Mouse (Mus musculus) kidney, adult 11 months (tissue): ENCODE results near the gene Ift122.

ENCODE experiments used
- DNase-seq: peaks from one replicate; pipeline ENCODE4 v3.0.0; 2022

Gene Ift122

GRCm38 (mm10) chr6:115853091-115853813 is at the start of gene Ift122, which contains the start of gene Mbd4:
Gene Ift122, plus strand, starts transcription at chr6:115853470.
Gene Mbd4, minus strand, starts transcription at chr6:115853371.
- DNase-seq: peak; percentile 99

DNA sequence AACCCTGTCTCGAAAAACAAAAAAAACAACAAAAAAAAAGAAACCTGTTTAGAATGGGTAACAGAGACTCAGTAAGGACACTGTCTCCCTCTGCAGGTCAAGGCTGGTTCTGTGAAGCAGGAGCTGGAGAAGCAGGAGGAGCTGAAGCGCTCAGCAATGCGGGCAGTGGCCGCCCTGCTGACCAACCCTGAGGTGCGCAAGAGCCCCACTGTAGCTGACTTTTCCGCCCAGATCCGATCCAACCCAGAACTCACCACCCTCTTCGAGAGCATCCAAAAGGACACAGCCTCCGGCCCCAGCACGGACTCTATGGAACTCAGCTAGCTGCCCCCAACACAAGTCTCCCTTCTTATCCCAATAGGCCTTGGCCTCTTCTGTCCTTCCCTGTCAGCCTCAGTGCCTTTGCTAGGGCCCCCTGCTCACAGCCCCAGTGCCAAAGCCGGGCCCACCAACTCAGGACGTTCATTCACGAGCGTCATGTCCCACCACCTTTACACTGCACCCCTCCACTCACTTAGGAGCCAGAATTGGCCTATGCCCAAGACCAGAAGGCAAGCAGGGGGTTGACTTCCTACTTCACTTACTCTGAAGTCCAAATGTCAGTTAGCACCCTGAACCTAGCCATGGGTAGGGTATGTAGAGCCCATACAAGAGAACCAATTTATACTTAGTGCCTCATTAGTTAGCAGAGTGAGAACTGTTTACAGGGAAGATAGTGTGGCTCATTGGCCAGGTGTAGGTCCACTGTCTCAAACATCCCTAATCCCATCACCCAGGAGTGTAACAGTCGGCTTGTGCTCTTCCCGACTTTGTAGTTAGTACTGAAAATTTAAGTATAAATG is 49.5 kb upstream of the Ift122 start:
- DNase-seq: peak; percentile 75

- no peak for DNase-seq
Observed at GRCm38 (mm10) chr6:115804432-115805192, 48.7 kb upstream of the Ift122 start.

GRCm38 (mm10) chr6:115807464-115808195 is 45.6 kb upstream of the Ift122 start:
- DNase-seq: no peak

DNA sequence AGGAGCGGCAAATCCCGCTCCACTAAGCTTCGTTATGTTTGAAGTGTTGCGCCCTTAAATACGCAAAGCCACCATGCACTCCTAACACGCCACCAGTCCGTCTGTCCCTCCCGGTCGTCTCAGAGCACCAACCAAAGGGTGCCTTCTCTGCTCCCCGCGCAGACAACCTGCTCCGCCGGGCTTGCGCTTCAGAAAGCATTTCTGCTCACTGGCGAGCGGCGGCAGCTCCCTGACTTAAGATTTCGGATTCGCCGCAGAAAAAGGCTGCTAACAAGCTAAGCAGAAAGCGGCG is 45.1 kb upstream of the Ift122 start:
- no peak for DNase-seq

- DNase-seq: peak; percentile 84
Observed at GRCm38 (mm10) chr6:115808488-115809231, 44.6 kb upstream of the Ift122 start, which contains the start of gene Rpl32. Gene Rpl32, minus strand, starts transcription at chr6:115808747.

DNA sequence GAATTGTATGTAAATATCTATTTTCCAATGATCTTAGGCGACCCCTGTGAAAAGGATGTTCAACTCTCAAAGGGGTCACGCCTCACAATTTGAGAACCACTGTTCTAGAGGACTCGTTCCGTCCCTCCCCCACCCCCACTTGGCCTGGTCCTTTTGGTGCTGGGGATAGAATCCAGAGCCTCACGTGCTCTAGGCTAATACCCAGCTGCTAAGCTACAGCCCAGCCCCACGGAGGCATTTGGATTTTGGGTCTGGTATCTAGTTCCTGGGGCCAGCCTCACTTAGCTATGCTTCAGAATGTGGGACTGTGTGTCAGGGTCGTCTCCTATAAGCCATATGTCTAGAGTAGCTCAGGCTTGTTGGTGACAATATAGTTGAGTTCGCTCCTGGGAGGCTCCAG is 41.7 kb upstream of the Ift122 start:
- DNase-seq: no peak

DNA sequence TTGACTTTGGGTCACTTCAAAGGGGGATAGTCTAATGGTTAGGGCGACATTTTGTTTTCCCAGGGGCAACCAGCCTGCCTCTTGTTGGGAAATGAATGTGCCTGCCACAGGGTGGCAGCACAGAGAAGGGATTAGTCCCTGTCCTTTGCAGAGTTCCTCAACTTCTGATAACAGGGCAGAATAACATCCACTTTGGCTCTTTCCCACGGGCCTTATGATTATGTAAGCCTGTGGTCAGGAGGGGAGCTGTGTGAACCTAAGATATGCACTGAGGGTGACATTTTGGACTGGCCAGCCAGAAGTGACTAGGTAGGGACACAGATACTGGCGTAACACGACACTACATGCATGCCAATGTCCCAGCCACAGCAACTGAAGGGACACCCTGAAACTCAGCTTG is 39.2 kb upstream of the Ift122 start:
- DNase-seq: peak; percentile 50

GRCm38 (mm10) chr6:115815041-115815440 is 38.2 kb upstream of the Ift122 start:
- DNase-seq: no peak

DNA sequence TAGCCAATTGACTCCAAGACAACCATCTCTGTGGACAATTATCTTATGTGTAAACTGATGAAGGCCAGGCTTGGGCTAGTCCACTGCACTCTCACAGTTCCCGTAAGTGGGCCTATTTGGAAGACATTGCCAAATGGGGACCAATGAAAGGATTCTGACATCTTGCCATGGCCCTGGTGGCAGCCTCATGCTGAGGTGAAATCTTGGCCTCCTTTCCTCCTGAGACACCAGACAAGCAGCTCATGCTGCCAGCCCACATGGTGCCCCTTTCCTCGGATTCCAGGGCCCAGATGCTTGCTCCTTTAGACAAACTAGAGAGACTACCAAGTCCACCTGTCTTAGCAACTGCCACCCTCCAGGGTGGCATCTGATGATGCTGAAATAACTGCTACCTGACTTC is 35.1 kb upstream of the Ift122 start:
- DNase-seq: no peak

GRCm38 (mm10) chr6:115821216-115821993 is 31.9 kb upstream of the Ift122 start:
- no peak for DNase-seq

DNA sequence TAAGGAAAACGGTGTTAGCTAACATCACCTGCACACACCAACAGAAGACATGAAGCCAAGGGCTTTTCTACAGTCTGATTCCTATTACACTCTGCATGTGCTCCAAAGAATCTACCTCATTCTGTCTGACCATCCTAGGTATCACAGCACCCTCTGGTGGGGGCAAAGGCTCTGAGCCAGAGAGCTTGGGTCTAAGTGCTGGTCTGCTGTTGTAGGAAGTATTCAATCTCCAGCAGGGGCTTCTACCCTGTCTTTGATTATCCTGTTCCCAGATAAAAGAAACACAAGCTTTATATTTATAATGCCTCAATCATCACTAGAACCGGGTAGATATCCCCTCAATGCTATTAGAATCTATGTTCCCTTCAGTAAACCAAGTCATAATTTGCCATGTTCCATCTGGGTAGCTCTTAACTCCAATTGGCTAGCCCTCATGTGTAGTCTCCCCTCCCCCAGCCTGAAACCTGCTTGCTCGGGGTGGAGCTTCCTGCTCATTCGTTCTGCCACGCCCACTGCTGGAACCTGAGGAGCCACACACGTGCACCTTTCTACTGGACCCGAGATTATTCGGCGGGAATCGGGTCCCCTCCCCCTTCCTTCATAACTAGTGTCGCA is 29.3 kb upstream of the Ift122 start:
- DNase-seq: peak; percentile 59

DNA sequence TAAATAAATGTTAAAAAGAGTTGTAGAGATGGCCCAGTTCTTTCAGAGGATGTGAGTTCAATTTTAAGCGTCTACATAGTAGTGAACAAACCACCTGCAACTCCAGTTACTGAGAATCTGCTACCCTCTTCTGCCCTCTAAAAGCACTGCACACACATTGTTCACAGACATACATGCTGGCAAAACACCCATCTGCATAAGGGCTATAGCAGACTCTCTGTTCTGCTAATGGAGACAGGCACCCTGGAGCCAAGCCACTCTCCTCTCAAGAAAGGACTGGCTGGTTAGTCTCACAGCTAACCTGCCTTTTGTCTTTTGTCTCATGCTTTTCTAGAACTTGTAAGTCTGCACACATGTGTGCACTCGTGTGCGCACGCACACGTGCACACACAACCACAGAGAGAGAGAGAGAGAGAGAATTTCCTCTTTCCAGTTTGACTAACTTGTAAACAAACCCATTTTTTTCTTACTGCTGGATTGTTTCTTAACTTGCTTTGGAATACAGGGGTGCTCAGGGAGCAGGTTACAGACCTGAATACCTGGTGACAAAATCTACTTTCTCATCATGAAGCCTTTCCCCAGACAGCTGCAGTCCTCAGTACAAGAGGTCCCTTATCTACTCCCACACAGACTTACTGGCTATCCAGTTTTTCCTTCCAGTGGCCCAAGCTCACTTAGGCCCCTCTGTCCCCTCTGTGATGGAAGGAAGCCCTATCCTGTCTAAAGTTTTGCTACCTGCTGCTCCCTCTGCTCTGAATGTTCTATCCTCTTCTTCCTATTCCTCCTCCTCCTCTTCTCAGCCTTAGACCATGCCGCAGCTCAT is 22.3 kb upstream of the Ift122 start:
- DNase-seq: no peak

DNA sequence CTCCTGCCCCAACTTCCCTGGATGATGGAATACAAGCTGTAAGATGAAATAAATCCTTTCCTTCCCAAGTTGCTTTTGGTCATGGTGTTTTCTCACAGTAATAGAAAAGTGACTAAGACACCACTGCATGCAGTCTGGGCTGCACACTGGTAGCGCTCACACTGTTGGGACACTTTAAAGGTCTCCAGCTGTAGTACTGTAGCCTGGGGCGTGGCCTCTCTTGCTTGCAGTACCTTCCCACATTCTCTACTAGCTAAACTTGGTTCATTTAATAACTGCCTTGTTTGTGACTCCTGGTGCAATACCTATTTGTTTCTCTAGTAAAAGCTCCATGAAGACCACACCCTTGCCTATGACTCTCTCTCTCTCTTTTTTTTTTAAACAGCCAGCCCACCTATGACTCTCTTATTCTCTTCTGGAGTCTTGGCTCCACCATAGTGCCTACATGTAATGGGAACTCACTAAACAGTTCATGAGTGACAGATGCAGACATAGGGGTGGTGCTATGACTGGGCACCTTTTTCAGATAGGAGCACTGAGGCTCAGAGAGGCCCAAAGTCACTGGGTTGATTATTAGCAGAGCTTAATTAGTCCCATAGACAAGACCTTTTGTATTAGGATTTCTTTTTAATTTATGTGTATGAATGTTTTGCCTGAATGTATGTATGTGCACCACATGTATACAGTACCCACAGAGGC is 21.0 kb upstream of the Ift122 start:
- no peak for DNase-seq

GRCm38 (mm10) chr6:115833861-115834260 is 19.4 kb upstream of the Ift122 start:
- DNase-seq: no peak

GRCm38 (mm10) chr6:115838161-115838597 is 15.1 kb upstream of the Ift122 start, which contains the start of gene Efcab12:
Gene Efcab12, minus strand, starts transcription at chr6:115838412.
- peak; percentile 86 for DNase-seq

DNA sequence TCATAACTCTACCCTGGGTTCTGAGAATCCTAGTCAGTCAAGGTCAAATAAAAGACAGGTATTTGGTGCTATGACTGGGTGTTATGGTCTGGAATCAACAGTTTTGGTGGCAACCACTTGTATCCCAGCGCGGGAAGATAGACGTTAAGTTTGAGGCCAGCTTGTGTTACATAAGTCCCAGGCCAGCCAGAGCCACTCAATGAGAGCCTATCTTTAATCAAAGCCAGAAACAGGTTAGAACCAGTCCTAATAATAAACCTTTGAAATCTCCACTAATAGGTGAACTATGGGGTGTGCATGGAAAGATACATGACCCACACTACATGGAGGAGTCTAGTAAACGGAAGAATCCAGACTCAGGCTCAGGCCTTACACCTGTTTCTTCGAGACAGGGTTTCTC is 14.5 kb upstream of the Ift122 start:
- DNase-seq: no peak

DNA sequence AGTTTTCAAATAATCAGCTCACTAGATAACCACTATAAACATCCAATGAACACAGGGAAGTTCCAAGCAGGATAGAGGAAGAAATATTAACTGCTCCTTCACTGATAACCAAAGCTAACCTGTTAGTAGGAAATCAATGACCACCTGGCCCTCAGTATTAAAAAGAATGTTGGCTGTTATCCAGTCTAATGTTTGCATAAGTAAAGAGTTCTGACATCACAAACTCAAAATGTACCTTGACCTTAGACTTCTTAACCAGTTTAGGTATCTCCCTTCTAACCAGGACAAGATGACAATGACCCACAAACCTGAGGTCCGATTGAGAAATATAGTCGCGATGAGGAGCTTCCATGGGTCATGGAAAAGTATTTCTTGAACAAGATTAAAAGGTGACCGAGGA is 8.3 kb upstream of the Ift122 start:
- no peak for DNase-seq
